Mouse (Mus musculus): ENCODE results near the gene Hunk.

Gene Hunk

DNA sequence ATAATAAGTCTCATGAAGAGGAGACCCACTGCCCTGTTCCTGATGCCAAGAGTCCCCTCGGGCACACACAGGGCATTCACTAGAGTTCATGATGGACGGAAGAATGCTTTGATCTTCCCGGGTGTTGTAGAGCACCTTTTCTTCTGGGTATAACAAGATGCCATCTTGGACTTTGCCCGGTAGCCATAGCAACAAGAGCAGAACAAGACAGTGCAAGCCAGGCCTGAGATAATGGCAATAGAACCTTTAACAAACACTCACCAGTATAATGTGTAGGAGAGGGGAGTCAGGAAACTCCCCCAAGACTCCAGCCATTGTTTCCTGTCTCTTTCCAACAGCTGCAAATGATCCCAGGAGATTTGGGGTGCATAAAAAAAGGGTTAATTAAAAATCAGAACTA lies 8.9 kb downstream of the Hunk start:
- DNase-seq = no peak

- DNase-seq = no peak
Measured at GRCm38 (mm10) chr16:90395996-90396556, 10.3 kb downstream of the Hunk start.

DNA sequence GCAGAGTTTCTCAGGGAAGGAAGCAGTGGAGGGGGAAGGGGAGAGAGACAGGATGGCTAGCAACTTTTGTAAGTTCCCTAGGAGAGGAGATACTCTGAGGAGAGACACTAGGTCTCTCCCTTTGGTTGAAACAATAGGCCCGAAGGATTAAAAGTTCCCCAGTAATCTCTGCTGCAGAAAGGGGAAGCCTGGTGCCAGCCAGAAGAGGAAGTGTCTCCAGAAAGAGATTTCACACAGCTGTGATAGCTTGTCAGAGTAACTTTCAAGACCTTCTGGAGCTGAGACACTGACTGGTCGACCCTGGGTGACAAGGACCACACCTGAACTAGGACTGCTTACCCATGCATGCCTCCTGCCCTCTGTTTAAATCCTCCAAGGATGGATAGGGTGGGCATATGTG lies 11.1 kb downstream of the Hunk start:
- no peak for DNase-seq

DNA sequence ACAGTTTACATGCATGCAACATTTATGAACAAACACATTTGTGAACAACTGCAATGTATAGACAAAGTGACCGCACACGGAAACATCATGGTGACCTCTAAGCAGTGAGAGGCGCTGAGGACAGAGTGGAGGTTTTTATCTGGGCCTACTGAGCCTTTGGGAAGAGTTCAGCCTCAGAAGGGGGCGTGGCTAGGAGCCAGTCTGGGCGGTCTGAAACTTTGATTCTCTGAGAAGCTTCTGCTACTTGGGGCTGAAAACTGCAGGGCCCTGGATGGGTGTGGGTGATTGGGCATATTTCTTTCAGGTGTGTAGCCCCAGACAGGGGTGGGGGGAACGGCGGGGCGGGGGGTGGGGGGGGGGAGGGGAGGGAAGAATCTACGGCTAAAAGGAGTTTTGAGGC lies 14.5 kb downstream of the Hunk start:
- no peak for DNase-seq

- no peak for DNase-seq
Measured at GRCm38 (mm10) chr16:90400906-90401666, 15.3 kb downstream of the Hunk start.

DNA sequence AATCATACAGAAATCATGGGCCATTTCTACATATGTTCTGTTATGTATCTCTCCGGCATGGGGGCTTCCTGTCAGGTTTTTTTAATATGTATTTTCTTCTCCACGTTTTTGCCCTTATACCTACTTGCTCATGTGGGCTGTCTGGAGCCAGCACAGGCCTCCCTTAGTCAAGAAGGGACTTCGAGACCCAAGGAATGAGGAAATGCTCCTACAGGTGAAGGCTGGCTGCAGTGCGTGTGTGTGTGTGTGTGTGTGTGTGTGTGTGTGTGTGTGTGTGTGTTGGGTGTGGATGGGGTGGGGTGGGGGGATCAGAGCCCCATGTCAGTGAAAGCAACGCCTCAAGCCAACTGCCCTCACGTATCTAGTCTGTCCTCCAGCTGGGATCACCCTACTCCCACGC lies 16.5 kb downstream of the Hunk start:
- no peak for DNase-seq

GRCm38 (mm10) chr16:90405195-90405594 lies 19.4 kb downstream of the Hunk start:
- no peak for DNase-seq

DNA sequence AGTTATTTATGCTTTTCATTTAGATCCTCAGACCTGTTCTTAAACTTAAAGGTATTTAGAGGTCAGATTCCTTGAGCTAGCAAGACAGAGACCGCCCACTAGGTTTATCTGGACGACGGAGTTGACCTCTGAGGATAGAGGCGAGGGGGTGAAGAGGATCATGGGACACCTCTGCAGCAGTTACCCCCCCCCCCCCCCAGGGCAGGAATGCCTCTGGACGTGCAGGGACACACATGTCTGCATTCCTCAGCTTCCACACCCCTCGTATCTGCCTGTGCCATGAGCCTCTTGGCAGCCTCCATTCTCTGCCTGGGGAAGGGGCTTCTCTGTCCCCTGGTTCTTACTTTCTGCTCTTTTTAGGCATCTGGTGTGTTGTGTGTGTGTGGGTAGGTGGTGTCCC lies 19.8 kb downstream of the Hunk start:
- DNase-seq = no peak

GRCm38 (mm10) chr16:90407541-90408289 lies 21.9 kb downstream of the Hunk start:
- DNase-seq = no peak

DNA sequence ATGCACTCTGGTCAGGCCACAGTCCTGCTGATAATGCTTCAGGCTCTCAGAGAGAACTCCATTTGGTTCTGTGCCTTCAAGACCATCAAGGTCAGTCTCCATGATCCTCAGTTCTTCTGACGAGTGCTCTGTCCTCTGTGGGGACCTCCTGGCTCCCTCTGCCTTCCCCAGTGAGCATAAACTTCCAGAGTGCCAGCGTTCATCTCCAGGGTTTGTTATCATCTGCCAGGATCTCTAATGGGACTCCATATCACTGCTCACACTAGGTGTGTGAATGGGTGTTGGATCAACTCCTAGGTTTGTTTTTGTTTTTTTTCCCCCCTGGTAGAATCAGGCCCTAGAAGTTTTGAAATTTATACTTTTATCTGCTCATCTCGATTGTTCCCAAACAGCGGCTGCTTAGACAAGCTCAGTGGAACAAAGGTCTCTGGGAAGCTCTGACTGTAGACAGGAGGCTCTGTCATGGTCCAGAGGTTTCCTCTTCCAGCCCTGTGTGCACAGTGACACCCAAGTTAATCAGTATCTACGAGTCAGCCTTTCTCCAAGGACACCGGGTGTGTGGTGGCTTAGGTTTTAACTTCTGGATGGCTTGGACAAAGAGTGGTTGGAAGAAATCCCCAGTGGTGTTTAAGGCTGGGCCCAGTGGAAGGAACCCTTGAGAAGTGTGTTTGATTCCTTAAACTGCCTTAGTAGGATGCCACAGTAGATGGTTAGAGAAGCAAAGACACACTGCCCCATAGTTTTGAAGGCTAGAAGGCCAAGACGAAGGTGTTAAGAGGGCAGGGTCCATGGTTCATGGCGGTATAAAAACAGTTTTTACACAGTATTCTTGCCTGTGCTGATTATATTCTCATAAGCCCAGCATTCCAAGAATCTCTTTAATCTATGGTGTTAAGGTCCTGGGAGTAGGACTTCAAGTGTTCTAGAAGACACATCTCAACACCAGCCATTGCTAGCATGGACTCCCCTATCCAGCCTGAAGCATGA lies 26.6 kb downstream of the Hunk start:
- DNase-seq = no peak

DNA sequence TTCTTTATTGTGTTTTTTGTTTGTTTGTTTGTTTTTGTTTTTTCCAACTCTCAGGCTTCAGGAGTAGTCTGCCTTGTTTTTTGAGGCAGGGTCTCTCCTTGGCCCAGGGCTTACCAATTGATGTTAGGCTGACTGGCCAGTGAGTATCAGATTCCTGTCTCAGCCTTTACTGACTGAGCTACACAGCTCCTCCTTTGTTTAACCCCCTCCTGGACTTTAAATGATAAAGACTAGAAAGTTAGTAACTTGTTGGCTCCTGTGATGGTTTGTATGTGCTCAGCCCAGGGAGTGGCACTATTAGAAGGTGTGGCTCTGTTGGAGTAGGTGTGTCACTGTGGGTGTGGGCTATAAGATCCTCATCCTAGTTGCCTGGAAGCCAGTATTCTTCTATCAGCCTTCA lies 30.8 kb downstream of the Hunk start:
- DNase-seq = no peak

- peak in 1 of 2 experiments; percentile 8 for DNase-seq
Measured at GRCm38 (mm10) chr16:90418661-90419060, 32.8 kb downstream of the Hunk start.

GRCm38 (mm10) chr16:90421145-90421544 lies 35.3 kb downstream of the Hunk start:
- DNase-seq = no peak

- no peak for DNase-seq
Measured at GRCm38 (mm10) chr16:90421551-90421950, 35.7 kb downstream of the Hunk start.

DNA sequence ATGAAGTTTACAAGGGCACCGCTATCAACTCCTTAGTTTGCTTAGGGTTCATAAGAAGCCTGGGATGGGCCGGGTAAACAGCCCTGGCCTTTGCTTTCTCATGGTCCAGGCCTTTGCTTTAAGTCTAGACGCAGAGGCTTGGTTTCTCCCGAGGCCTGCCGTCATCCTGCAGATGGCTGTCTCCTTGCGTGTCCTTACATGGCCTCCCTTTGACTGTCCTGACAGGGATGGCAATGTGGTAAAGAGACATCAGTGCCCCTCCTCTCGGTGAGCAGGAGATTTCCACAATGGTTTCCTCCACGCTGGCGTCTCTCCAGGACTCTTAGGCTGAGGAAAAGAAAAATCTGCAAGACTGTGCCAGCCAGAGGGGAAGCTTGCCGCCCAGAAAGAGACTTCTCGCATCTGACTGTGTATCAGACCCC lies 36.3 kb downstream of the Hunk start:
- peak; percentile 14 to 16 for DNase-seq

GRCm38 (mm10) chr16:90423898-90424297 lies 38.1 kb downstream of the Hunk start:
- no peak for DNase-seq

DNA sequence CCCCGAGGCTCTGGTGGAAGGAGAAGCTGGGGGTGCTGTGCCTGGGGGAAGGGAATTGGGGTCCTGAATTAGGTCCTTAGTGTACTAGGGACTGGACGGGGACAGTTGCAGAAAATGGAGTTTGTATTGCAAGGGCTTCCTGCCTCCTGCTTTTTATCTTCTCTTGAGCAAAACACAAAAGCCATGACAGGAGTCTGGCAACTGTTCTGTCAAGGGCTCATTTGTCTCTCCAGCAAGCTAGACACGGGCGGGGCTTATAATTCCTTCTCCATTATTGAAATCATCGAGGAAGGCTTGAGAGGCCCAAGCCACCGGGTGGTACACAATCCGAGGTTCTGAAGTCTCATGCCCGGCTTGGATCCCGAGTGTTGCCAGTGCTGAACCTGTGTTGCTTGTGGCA lies 38.6 kb downstream of the Hunk start:
- no peak for DNase-seq

- no peak for DNase-seq
Measured at GRCm38 (mm10) chr16:90426234-90426633, 40.4 kb downstream of the Hunk start.

DNA sequence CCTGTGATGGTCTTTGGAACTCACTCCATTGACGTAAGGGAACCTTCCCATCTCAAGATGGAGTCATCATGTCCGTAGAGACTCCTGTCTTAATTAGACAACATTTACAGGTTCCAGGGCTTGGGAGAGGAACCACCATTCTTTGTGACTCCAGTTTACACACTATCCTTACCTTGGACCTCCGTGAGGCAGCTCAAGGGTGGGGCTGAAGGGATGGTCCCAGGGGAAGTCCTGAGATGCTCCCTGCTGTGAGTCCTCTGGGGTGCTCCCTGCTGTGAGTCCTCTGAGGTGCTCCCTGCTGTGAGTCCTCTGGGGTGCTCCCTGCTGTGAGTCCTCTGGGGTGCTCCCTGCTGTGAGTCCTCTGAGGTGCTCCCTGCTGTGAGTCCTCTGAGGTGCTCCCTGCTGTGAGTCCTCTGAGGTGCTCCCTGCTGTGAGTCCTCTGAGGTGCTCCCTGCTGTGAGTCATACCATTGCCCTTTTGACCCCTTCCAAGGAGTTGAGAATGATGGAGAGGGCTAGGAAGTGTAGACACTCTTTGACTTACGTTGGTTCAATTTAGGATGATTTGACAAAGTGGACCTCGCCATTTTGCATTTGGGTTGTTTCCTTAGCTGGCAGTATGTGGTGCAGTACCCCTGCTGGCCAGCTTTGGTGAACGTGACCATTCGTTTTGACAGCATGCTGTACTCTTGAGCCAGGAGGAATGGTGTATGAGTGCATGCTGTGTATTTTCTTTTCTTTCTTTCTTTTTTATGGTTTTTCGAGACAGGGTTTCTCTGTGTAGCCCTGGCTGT lies 42.2 kb downstream of the Hunk start:
- no peak for DNase-seq

- no peak for DNase-seq
Measured at GRCm38 (mm10) chr16:90433551-90433950, 47.7 kb downstream of the Hunk start.

- DNase-seq = no peak
Measured at GRCm38 (mm10) chr16:90435231-90435630, 49.4 kb downstream of the Hunk start.

DNA sequence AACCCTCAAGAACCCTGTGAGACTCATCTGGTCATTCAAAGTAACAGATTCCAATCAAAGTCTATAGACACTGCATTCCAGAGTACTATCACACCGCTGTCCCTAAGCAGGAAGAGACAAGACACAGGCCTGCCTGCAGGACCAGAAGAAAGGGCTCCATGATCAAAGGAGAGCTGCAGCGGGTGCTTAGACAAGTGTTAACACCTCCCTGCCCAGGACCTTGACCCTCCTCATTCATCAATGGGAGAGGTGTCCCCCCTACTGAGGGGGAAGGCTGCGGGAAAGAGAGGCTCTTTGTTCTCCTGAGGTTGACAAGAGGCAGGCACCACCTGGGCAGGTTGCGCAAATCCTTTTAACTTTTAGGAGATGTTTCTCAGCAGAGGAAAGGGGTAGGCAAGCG lies 51.5 kb downstream of the Hunk start:
- no peak for DNase-seq
